Mouse (Mus musculus): Measurements from ENCODE around the gene Pam16. TPM values are rescaled to one million over a fixed set of nuclear protein-coding genes. Genes with fewer than 3 reads are reported as not detected.

Pam16 gene
- total RNA-seq, 1 experiment from 2014 or later: 14.8 TPM

GRCm38 (mm10) chr16:4648416-4649023 is 23.7 kb upstream of the Pam16 start:
- no peak for ATAC-seq (replicated peaks; ENCODE audit: insufficient number of reproducible peaks, low FRiP score, low TSS enrichment, poor library complexity, severe bottlenecking)

DNA sequence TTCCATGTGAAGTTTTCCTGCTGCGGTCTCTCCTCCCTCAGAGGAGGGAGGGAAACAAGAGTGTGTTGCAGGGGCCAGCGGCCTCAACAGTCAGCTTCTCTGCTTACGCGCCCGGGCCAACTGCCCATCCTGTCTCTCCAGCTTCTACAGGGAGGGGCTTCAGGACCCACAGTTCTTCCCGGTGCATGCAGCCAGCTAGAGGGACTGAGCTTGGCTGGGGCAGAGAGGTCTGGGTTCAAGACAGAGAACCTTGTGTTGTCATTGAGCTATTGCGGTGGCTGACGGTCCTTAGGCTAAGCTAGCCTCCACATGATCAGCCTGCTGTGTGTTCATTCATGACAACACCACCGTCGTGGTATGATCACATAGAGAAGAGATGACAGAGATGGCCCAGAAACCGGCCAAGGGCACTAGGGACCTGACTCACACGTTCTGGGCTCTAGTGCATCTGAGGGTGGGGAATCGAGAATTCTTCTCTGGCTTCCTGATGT is 22.9 kb upstream of the Pam16 start:
- ATAC-seq (replicated peaks; ENCODE audit: insufficient number of reproducible peaks, low FRiP score, low TSS enrichment, poor library complexity, severe bottlenecking): no peak

- ATAC-seq (replicated peaks; ENCODE audit: insufficient number of reproducible peaks, low FRiP score, low TSS enrichment, poor library complexity, severe bottlenecking): no peak
These were observed 22.0 kb upstream of the Pam16 start for GRCm38 (mm10) chr16:4646831-4647230.

DNA sequence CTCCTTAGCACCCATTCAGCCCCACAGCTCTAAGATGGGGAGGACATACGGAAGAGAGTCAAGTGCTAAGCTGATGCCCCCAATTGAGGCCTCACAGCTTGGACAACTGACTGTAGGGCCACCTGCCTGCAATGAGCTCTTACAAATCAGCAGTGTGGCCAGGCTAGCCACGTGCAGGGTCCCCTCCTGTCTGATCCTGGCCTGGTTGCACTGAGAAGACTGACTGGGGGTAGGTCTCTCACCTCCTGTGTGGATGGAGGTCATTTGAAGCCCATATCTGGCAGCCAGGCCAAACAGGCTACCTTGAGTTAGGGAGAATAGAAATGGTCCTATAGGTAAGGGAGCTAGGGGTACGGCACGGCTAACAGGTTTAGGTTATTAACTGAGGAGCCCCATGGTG is 21.1 kb upstream of the Pam16 start:
- no peak for ATAC-seq (replicated peaks; ENCODE audit: insufficient number of reproducible peaks, low FRiP score, low TSS enrichment, poor library complexity, severe bottlenecking)

GRCm38 (mm10) chr16:4643670-4644419 is 19.1 kb upstream of the Pam16 start:
- ATAC-seq (replicated peaks; ENCODE audit: insufficient number of reproducible peaks, low FRiP score, low TSS enrichment, poor library complexity, severe bottlenecking): no peak

DNA sequence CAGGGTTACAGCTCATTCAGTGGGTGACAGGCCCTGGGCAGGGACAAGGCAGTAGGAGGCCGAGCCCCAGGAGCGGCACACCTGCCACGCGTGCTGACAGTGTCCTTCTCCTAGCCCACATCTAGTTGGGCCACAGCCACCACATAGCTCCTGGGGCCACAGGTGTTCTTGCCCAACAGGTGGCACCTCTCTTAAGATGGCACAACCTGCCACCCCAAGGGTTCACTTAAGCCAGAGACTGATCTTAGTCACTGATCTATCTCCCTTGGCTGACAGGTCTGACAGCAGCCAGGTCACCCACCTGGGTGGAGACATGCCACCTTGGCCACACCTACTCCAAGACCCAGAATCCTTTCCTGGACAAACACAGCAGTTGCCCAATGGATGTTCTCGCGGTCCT is 18.1 kb upstream of the Pam16 start:
- ATAC-seq (replicated peaks; ENCODE audit: insufficient number of reproducible peaks, low FRiP score, low TSS enrichment, poor library complexity, severe bottlenecking): no peak

- ATAC-seq (replicated peaks; ENCODE audit: insufficient number of reproducible peaks, low FRiP score, low TSS enrichment, poor library complexity, severe bottlenecking): no peak
These were observed 17.4 kb upstream of the Pam16 start for GRCm38 (mm10) chr16:4642190-4642589.

DNA sequence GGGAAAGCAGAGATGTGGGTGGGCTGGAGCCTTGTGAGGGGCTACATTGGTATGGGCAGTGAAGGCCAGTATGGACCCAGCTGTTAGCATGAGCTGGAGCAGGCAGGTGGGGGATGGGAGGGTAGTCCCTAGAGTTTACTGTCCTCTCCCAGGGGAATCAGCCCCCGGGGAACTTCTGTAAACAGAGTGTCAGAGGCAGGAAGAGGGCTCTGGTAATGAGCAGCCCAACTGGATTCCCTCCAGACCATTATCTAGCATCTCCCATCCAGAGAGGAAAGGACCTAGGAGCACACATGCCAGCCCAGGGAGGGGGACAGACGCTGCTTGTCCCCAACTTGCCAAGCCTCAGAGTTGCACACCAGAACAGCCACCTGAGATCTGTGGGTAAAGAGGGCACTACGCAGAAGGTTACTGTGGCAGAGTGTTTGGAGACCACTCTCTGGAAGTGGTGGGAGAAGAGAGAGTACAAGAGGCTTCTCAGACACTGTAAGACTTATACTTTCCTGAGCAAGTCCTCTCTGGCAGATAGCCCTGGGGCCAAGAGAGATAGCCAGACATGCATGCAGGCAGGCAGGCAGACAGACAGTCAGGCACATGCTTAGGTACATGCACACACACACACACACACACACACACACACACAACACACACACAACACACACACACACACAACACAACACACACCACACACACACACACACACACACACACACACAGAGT is 16.5 kb upstream of the Pam16 start:
- ATAC-seq (replicated peaks; ENCODE audit: insufficient number of reproducible peaks, low FRiP score, low TSS enrichment, poor library complexity, severe bottlenecking): no peak

DNA sequence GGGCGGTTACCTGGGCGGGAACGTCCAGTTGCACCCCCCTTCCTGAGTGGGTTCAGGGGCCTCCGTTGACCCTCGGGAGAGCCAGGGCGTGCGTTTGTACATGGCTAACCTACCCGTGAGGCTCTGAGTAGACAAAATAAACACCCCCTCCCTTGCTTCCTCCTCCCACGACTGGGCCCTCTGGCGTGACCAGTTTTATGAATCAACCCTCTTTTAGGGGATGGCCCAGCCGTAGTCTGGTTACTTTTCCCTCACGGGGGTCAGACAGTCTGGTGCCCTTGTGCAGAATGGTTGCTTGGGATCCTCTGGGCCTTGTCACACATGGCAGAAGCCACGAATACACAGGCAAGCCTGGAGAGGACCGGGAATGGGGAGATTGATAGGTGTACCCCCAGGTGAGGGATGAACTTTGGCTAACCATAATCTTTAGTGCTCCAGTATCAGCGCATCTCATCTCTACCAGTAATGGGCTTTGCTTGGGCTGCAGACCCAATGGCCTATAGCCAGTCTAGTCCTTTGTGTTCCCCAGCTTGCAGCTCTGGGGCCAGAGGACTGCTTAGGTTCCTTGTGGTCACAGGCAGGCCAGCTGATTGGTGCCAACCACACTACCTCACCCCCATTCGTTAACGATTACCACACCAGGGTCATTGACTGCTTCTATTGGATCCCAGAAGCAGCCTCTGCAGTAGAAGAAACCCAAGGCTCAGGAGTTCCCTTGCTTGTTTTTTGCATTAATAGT is 15.6 kb upstream of the Pam16 start:
- ATAC-seq (replicated peaks; ENCODE audit: insufficient number of reproducible peaks, low FRiP score, low TSS enrichment, poor library complexity, severe bottlenecking): no peak

DNA sequence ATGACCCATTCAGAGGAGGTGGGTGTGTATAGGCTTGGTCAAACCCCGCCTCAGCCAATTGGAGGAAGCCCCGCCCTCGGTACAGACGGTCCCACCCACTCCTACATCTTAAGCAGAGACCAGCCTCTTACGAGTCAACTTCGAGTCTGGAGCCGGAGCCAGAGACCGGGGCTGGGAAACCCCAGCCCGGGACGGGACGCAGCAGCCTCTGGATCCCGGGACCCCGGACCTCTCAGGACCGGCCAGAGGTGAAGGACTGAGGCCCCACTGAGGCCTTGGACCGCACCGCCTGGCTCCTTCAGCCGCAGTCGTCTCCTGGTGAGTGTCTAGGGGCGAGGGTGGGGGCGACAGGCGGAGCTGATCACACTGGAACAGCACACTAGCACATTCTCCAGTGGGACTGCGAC is 15.0 kb upstream of the Pam16 start, which contains the start of the genes Vasn and Dnaja3:
Vasn (plus strand) TSS at position 111 of the 407 bp plus-strand sequence.
Dnaja3 (plus strand) TSS at position 159 of the 407 bp plus-strand sequence.
- ATAC-seq (replicated peaks; ENCODE audit: insufficient number of reproducible peaks, low FRiP score, low TSS enrichment, poor library complexity, severe bottlenecking): peak; percentile 37; the same call in 1 of the 2 replicates

- ATAC-seq (replicated peaks; ENCODE audit: insufficient number of reproducible peaks, low FRiP score, low TSS enrichment, poor library complexity, severe bottlenecking): no peak
These were observed 14.2 kb upstream of the Pam16 start for GRCm38 (mm10) chr16:4638891-4639390.

DNA sequence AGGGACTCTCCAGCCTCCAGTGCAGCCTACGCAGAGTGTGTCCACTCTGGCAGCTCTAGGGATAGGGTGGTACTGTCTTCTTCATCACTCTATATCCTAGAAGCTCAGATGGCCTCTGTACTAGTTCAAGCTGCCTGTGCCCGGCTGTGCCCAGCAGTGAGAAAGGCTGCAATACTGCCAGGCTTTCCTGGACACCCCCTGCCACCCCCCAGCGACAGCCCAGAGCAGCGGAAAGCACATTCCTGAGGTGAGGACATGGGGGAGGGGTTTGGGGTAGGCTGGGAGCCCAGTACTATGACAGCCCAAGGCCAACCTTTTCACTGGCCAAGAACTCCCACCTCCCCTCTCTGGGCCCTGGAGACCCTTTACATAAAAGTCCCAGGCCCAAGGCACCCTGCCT is 11.0 kb upstream of the Pam16 start:
- no peak for ATAC-seq (replicated peaks; ENCODE audit: insufficient number of reproducible peaks, low FRiP score, low TSS enrichment, poor library complexity, severe bottlenecking)

DNA sequence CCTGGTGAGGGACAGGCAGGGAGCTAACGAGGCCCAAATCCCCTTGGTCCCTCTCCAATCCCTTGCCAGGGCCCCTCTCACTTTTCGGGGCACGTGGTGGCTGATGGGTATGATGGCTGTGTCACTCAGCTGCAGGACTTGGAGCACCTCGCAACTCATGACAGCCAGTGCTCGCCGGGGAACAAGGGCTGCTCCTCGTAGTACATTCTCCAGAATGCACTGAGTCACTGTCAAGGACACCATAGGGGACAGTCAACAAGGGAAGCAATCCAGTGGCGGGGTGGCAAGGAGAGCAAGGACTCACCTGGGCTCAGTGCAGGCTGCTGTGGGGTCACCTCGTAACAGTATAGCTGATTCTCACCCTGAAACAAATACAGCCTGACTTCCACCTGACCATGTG is 9.9 kb upstream of the Pam16 start:
- no peak for ATAC-seq (replicated peaks; ENCODE audit: insufficient number of reproducible peaks, low FRiP score, low TSS enrichment, poor library complexity, severe bottlenecking)

- ATAC-seq (replicated peaks; ENCODE audit: insufficient number of reproducible peaks, low FRiP score, low TSS enrichment, poor library complexity, severe bottlenecking): no peak
These were observed 8.9 kb upstream of the Pam16 start for GRCm38 (mm10) chr16:4633661-4634060.

DNA sequence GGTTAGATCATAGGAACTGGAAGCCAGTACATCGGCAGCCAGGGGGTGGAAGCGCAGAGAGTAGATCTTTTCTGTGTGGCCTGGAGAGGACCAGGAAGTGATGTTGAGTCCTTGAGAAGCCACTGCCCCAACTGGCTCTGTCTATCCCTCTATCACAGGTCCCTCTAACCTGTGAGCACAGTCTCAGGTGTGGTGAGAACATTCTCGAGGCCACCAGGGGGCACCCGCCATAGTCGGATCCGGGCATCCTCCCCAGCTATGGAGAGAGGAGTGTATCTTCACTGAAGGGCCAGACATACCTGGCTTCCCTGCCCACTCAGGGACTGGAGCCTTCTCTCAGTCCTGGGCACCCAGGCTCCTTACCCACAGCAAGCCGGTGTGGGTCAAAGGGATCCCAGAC is 7.3 kb upstream of the Pam16 start:
- ATAC-seq (replicated peaks; ENCODE audit: insufficient number of reproducible peaks, low FRiP score, low TSS enrichment, poor library complexity, severe bottlenecking): no peak

DNA sequence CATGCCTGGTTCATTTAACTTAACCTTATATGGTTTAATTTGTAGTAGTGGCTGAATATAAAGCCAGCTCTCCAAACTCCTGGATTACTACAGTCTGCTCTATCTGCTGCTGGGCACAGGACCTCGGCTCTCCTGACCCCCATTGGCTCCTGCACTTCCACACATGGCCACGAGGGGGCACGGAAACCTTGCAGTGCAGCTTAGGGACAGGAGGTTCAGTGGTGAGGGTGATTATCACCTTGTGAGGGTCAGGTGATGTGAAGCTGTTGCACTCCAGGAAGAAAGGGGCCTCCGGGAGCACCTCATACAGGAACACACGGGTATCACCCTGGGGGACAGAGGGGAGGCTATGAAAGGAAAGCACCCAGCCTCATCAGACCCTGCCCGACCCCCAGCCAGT is 5.2 kb upstream of the Pam16 start:
- ATAC-seq (replicated peaks; ENCODE audit: insufficient number of reproducible peaks, low FRiP score, low TSS enrichment, poor library complexity, severe bottlenecking): peak; percentile 72

- ATAC-seq (replicated peaks; ENCODE audit: insufficient number of reproducible peaks, low FRiP score, low TSS enrichment, poor library complexity, severe bottlenecking): no peak
These were observed 4.2 kb upstream of the Pam16 start for GRCm38 (mm10) chr16:4628898-4629419.

- no peak for ATAC-seq (replicated peaks; ENCODE audit: insufficient number of reproducible peaks, low FRiP score, low TSS enrichment, poor library complexity, severe bottlenecking)
These were observed 2.3 kb upstream of the Pam16 start for GRCm38 (mm10) chr16:4627105-4627504.

All from monocyte, adult 5-6 weeks (primary cell).